Mouse (Mus musculus) limb, embryonic 11.5 days (tissue): ENCODE measurements around the gene Map4k3. TPM values are rescaled to one million over a fixed set of nuclear protein-coding genes. Genes with fewer than 3 reads are reported as not detected.
A peak's percentile ranks its signal among the peaks of the same experiment; 100 is the strongest.
"Not testable (repeated sequence)": the region's sequence is repeated elsewhere in the genome, so short reads cannot be mapped to it uniquely, and the experiment has no call there.

Experiments used
- ATAC-seq: fragments of 200-750 bp; cut with Nextera tagmentation; 2 replicates; pipeline ENCODE4 v1.8.0; 2017; ENCODE audit warnings: low read depth; ENCODE audit not compliant: insufficient number of reproducible peaks, low FRiP score, low TSS enrichment
- DNase-seq: peaks from one replicate; pipeline ENCODE4 v3.0.0-alpha.2; 2015; ENCODE audit warnings: low spot score
- H3K27ac ChIP-seq: fragments of 300-500 bp; sonication (generic); replicated peaks from 2 replicates; pipeline ENCODE4 v1.5.1; 2014; ENCODE audit warnings: low read depth, mild to moderate bottlenecking, low read length
- H3K27me3 ChIP-seq: fragments of 300-500 bp; sonication (generic); 2 replicates; pipeline ENCODE4 v1.6.1; 2014; ENCODE audit warnings: mild to moderate bottlenecking, low read length, mixed read lengths; ENCODE audit not compliant: control insufficient read depth, insufficient read depth
- H3K36me3 ChIP-seq: fragments of 300-500 bp; sonication (generic); 2 replicates; pipeline ENCODE4 v1.6.1; 2014; ENCODE audit warnings: mild to moderate bottlenecking, low read length, moderate library complexity, mixed read lengths; ENCODE audit not compliant: control insufficient read depth, insufficient read depth
- H3K4me1 ChIP-seq: fragments of 300-500 bp; sonication (generic); 2 replicates; pipeline ENCODE4 v1.6.1; 2014; ENCODE audit warnings: low read length, mixed read lengths; ENCODE audit not compliant: control insufficient read depth, insufficient read depth
- H3K4me2 ChIP-seq: fragments of 300-500 bp; sonication (generic); 2 replicates; pipeline ENCODE4 v1.6.1; 2014; ENCODE audit warnings: low read depth, mild to moderate bottlenecking, moderate library complexity; ENCODE audit not compliant: severe bottlenecking
- H3K4me3 ChIP-seq: fragments of 300-500 bp; sonication (generic); 2 replicates; pipeline ENCODE4 v1.5.1; 2014; ENCODE audit warnings: low read depth, low read length
- H3K9ac ChIP-seq: fragments of 300-500 bp; sonication (generic); 2 replicates; pipeline ENCODE4 v1.6.1; 2014; ENCODE audit warnings: mild to moderate bottlenecking, low read length
- H3K9me3 ChIP-seq: fragments of 300-500 bp; sonication (generic); 2 replicates; pipeline ENCODE4 v1.6.1; 2016; ENCODE audit warnings: low read length; ENCODE audit not compliant: control insufficient read depth
- WGBS: fragments of 180-500 bp; shearing (Covaris S2); extraction: QIAGEN DNeasy Blood & Tissue Kit; methylation state at CpG from one replicate; pipeline ENCODE4 v1.1.7; 2014; 5-methylcytosine and 5-hydroxymethylcytosine counted together
- polyA plus RNA-seq: library from polyadenylated mRNA; unstranded; fragments of >200 nt; fragmentation: Nextera tagmentation; extraction: Ambion mirVana; gene quantifications from 2 replicates; pipeline ENCODE4 v1.2.1, GENCODE M21; 2014

The Map4k3 gene
- polyA plus RNA-seq, 1 experiment from 2014 or later = 33.7 TPM

GRCm38 (mm10) chr17:80734700-80735099 is 6.4 kb upstream of the Map4k3 start:
- DNase-seq = no peak
- WGBS = 70% methylated on average over 6 of the region's 6 CpGs
- H3K4me2 ChIP-seq = no peak overlapping the region
- no peaks in the 10 kb centered on the region for H3K27me3 ChIP-seq
- no peak overlapping the region for H3K9ac ChIP-seq
- H3K27ac ChIP-seq = no peak overlapping the region
- no peak overlapping the region for H3K4me3 ChIP-seq
- H3K36me3 ChIP-seq = no peaks in the 10 kb centered on the region
- no peak for ATAC-seq
- no peaks in the 10 kb centered on the region for H3K9me3 ChIP-seq
- H3K4me1 ChIP-seq = no peaks in the 10 kb centered on the region

DNA sequence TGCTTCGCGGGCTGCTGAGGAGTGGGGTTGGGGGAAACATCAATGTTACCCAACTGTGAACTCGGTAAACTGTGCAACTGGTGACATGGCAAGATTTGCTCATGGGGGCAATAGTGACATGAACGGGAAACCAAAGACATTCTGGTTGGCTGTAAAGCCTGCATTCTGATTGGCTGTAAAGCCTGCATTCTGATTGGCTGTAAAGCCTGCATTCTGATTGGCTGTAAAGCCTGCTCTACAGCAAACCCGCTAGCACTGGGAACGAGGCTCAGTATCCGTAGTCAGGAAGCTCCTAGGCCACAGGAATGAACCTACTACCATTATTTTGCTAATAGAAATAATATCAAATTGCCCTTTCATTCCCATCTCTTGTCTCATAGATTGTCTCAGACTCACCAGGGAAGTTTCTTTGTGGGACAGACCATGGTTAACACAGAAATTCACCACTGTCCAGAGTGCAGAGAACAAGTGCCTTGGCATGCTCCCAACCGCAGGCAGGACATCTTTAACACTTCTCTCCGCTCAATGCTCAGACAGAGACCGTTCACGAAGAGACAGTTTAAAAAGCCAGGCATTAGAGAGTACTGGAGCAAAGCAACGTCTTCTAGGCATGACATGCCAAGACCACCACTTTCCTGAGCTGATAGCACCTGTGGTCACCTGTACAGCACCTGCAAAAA is 5.0 kb upstream of the Map4k3 start:
- DNase-seq = no peak
- Histone ChIP-seq H3K4me3 (no peak overlapping the region), H3K27ac (no peak overlapping the region), H3K4me1 (no peaks in the 10 kb centered on the region), H3K9ac (no peak overlapping the region), H3K27me3 (no peaks in the 10 kb centered on the region), H3K9me3 (no peaks in the 10 kb centered on the region), H3K4me2 (no peak overlapping the region), H3K36me3 (no peaks in the 10 kb centered on the region)
- 80% methylated on average over 12 of the region's 12 CpGs for WGBS
- ATAC-seq = no peak

GRCm38 (mm10) chr17:80732256-80732655 is 4.0 kb upstream of the Map4k3 start:
- Histone ChIP-seq H3K9me3 (no peaks in the 10 kb centered on the region), H3K36me3 (no peaks in the 10 kb centered on the region), H3K4me1 (no peaks in the 10 kb centered on the region), H3K4me2 (no peak overlapping the region), H3K27me3 (no peaks in the 10 kb centered on the region), H3K4me3 (no peak overlapping the region), H3K9ac (no peak overlapping the region), H3K27ac (no peak overlapping the region)
- ATAC-seq = no peak
- DNase-seq = no peak
- 69% methylated on average over 4 of the region's 4 CpGs for WGBS

- H3K9me3 ChIP-seq, H3K27me3 ChIP-seq, ATAC-seq, H3K27ac ChIP-seq, H3K9ac ChIP-seq, H3K4me2 ChIP-seq, H3K4me1 ChIP-seq, H3K4me3 ChIP-seq, H3K36me3 ChIP-seq, DNase-seq: not testable (repeated sequence)
- WGBS = 91% methylated on average over 6 of the region's 6 CpGs
Observed at GRCm38 (mm10) chr17:80730283-80730682, 2.0 kb upstream of the Map4k3 start.

GRCm38 (mm10) chr17:80729825-80730224 is 1.5 kb upstream of the Map4k3 start:
- Histone ChIP-seq H3K9ac (no peak overlapping the region), H3K4me2 (no peak overlapping the region), H3K4me3 (no peak overlapping the region), H3K36me3 (no peaks in the 10 kb centered on the region), H3K27me3 (no peaks in the 10 kb centered on the region), H3K9me3 (no peaks in the 10 kb centered on the region), H3K27ac (no peak overlapping the region), H3K4me1 (peaks cover 7% of the 10 kb centered on the region)
- no peak for ATAC-seq
- DNase-seq = no peak
- 75% methylated on average over 5 of the region's 5 CpGs for WGBS

DNA sequence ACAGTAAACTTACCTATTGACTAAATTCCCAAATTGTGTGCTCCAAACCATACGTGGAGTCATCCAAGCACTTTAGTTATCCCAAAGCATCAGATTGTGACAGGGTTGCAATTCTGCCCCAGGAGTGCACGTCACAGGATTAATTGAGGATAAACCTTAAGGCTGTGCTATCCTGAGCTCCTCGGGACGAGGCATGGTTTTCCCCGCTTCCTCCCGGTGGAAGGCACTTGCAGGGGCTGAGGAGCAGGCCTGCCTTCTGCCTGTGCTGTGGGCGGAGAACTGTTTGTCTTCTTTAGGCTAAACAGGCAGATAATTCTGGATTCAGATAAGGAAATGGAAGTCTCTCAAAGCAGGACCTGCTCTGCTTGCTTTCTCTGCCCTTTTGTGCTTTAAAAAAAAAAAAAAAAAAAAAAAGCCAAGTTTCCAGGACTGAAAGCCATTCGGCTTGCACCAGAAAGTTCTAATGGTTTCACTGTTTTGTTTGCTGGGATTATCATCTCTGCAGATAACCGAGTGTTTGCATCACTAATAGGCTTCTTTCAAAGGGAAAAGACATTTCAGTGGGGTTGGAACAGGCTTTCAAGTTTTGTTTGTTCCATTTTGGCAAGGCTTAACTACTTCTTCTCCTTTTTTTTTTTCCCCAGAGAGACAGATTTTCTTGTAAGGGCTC is 930 bp upstream of the Map4k3 start:
- 27% methylated on average over 9 of the region's 9 CpGs for WGBS
- Histone ChIP-seq H3K27ac (0 out of 2 replicates have a peak overlapping the region, but pooled peaks have one; percentile 26), H3K4me3 (peak overlapping the region; percentile 93), H3K36me3 (no peaks in the 10 kb centered on the region), H3K9ac (no peak overlapping the region), H3K4me2 (no peak overlapping the region), H3K9me3 (no peaks in the 10 kb centered on the region), H3K4me1 (peaks cover 7% of the 10 kb centered on the region), H3K27me3 (no peaks in the 10 kb centered on the region)
- no peak for ATAC-seq
- DNase-seq = no peak

GRCm38 (mm10) chr17:80727341-80727951 is 839 bp downstream of the Map4k3 start:
- peak; percentile 75 for DNase-seq
- H3K27me3 ChIP-seq = no peaks in the 10 kb centered on the region

GRCm38 (mm10) chr17:80726821-80727220 is 1.5 kb downstream of the Map4k3 start:
- DNase-seq (peak; percentile 36), ATAC-seq (no peak)
- Histone ChIP-seq H3K27me3 (no peaks in the 10 kb centered on the region), H3K9me3 (no peaks in the 10 kb centered on the region), H3K4me1 (peaks cover 7% of the 10 kb centered on the region), H3K9ac (peak overlapping the region; percentile 97), H3K27ac (peak overlapping the region; percentile 96; the same call in 1 of the 2 replicates), H3K4me2 (peak overlapping the region; percentile 54), H3K4me3 (peak overlapping the region; percentile 93), H3K36me3 (no peaks in the 10 kb centered on the region)
- 14% methylated on average over 8 of the region's 8 CpGs for WGBS

More at GRCm38 (mm10) chr17:80727341-80727951, 839 bp downstream of the Map4k3 start:
- H3K4me2 ChIP-seq = peak overlapping the region; percentile 54
- under 1% methylated on average over 52 of the region's 54 CpGs for WGBS
- peak overlapping the region; percentile 96 for H3K27ac ChIP-seq
- no peaks in the 10 kb centered on the region for H3K36me3 ChIP-seq
- ATAC-seq = peak; percentile 64
- H3K4me1 ChIP-seq = peaks cover 7% of the 10 kb centered on the region
- peak overlapping the region; percentile 93 for H3K4me3 ChIP-seq
- H3K9me3 ChIP-seq = no peaks in the 10 kb centered on the region
- H3K9ac ChIP-seq = peak overlapping the region; percentile 97
